Mouse (Mus musculus) bone marrow macrophage, adult 2 months (primary cell): ENCODE measurements around the gene Olfr92.

Experiments used
- CTCF ChIP-seq: IDR thresholded peaks from 2 replicates; pipeline ENCODE4 v1.5.1; 2012; ENCODE audit warnings: low read depth, mild to moderate bottlenecking, low read length, moderate library complexity
- POLR2A ChIP-seq: IDR thresholded peaks from 2 replicates; pipeline ENCODE4 v1.6.1; 2012; ENCODE audit warnings: mild to moderate bottlenecking, low read depth, low read length, borderline replicate concordance

DNA sequence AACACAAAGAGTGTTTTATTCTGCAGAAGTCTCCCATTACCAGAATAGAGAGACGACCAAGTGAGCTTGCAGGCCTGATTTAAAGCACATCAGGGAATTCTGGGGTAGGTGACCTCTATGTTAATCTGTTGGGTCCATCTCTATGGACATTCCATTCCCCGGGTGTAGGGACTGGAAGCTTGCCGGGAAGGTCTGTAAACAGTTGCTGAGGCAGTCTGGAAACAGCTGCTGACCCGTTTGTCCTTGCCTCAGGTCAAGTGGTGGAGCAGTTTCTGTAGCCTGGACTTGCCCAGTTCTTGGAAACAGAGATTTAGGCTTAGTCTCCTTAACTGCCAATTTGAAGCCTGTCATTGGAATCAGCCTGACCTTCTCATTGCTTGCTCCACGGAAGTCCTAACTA is 39.8 kb downstream of the Olfr92 start:
- TF ChIP-seq CTCF (no peak), POLR2A (no peak)
